In the genomic region with DNA sequence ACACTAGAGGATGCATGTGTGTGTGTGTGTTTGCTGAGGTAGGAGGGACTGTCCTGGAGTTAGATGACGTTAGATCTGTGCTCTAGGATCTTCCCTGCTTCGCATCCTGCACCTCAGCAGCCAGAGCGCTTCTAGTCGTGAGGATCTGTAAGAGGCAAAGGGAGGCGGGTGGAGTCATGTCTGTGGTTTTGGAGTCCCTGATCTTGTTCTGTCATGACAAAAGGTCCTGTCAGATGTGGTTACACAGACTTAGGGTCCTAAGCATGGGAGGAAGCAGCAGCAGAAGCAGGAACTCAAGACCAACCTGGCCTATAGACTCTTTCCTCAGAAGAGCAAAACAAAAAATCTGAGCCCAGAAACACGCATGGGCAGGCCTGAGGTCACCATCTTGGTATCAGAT, we compare ENCODE assay signal across 23 mouse cellular contexts. TPM values are rescaled to one million over a fixed set of nuclear protein-coding genes. Genes with fewer than 3 reads are reported as not detected.
DNase-seq lines count a peak whose midpoint lies in the region; ATAC-seq lines count a peak whose summit lies in the region.
"Had no signal": no experiment of that assay in that cellular context is flagged by ENCODE, and none has a peak within 500 bp of the region (broad histone marks: within the 10 kb centered on the region; RNA-seq: fewer than 3 reads in every experiment).

No protein-coding gene starts in this region.

- no peaks in the 10 kb centered on the region for H3K9me3 ChIP-seq in kidney, embryonic 15.5 days (replicated peaks)
- H3K9me3 ChIP-seq in embryonic facial prominence, embryonic 13.5 days, result no peaks in the 10 kb centered on the region
- H3K9me3 ChIP-seq: forebrain, embryonic 10.5 days; heart, embryonic 12.5 days; liver, embryonic 15.5 days; midbrain, embryonic 10.5 days had no signal

- peak overlapping the region; percentile 93 for H3K4me2 ChIP-seq in kidney, embryonic 15.5 days
- H3K4me2 ChIP-seq in embryonic facial prominence, embryonic 13.5 days, result peak overlapping the region; percentile 86; the same call in 1 of the 2 replicates

- no peak for DNase-seq in kidney, adult 9 months
- DNase-seq in 416B (ENCODE audit: low read depth), result peak; percentile 47
- DNase-seq in CD4-positive, CD25-positive, alpha-beta regulatory T cell, adult 2 months (ENCODE audit: low read depth, low spot score), result peak; percentile 41
- no peak for DNase-seq in urinary bladder, postnatal 14 days (ENCODE audit: low spot score)
- no peak for DNase-seq in lung, adult 18-20 months
- DNase-seq in heart, adult 11 months, result no peak
- DNase-seq: cerebellum, postnatal 25 days; gastrocnemius, postnatal 25 days; heart, postnatal 36 days; lung, postnatal 14 days; right cerebral cortex, adult 18-20 months had no signal

- no peak overlapping the region for H3K27ac ChIP-seq in kidney, embryonic 15.5 days
- 0 out of 2 replicates have a peak overlapping the region, but pooled peaks have one; percentile 72 for H3K27ac ChIP-seq in embryonic facial prominence, embryonic 13.5 days
- H3K27ac ChIP-seq: forebrain, embryonic 10.5 days; liver, embryonic 15.5 days; midbrain, embryonic 10.5 days had no signal

- H3K4me3 ChIP-seq in kidney, embryonic 15.5 days (replicated peaks), result no peak overlapping the region
- H3K4me3 ChIP-seq in embryonic facial prominence, embryonic 13.5 days, result no peak overlapping the region
- H3K4me3 ChIP-seq: heart, embryonic 12.5 days; liver, embryonic 15.5 days had no signal

- H3K27me3 ChIP-seq in kidney, embryonic 15.5 days, result peaks cover 26% of the 10 kb centered on the region
- H3K27me3 ChIP-seq in embryonic facial prominence, embryonic 13.5 days, result peaks cover 31% of the 10 kb centered on the region

- no peaks in the 10 kb centered on the region for H3K36me3 ChIP-seq in kidney, embryonic 15.5 days
- no peaks in the 10 kb centered on the region for H3K36me3 ChIP-seq in embryonic facial prominence, embryonic 13.5 days
- H3K36me3 ChIP-seq: forebrain, embryonic 10.5 days; heart, embryonic 12.5 days; liver, embryonic 15.5 days; midbrain, embryonic 10.5 days had no signal

- WGBS in kidney, embryonic 15.5 days, result 60% methylated on average over 6 of the region's 6 CpGs
- WGBS in embryonic facial prominence, embryonic 13.5 days, result 70% methylated on average over 6 of the region's 6 CpGs

- no peak for ATAC-seq in kidney, embryonic 15.5 days (replicated peaks; ENCODE audit: low FRiP score)
- no peak for ATAC-seq in embryonic facial prominence, embryonic 13.5 days (ENCODE audit: insufficient number of reproducible peaks, insufficient read depth, low FRiP score, low TSS enrichment, low read depth)

- H3K4me1 ChIP-seq in kidney, embryonic 15.5 days, result peaks cover 26% of the 10 kb centered on the region
- H3K4me1 ChIP-seq in embryonic facial prominence, embryonic 13.5 days, result peaks cover 19% of the 10 kb centered on the region

- H3K9ac ChIP-seq in kidney, embryonic 15.5 days, result no peak overlapping the region
- peak overlapping the region; percentile 68 for H3K9ac ChIP-seq in embryonic facial prominence, embryonic 13.5 days
- H3K9ac ChIP-seq: liver, embryonic 15.5 days had no signal

RNA-seq across cellular contexts. Expression of gene Tmem141, which starts 1.4 kb away (rescaled TPM):
- polyA plus RNA-seq in kidney, embryonic 15.5 days (2015; fragmentation: Nextera tagmentation; extraction: Ambion mirVana), result 31.6 and 32.4 TPM in 2 replicates
- polyA plus RNA-seq in embryonic facial prominence, embryonic 13.5 days (2015; fragmentation: Nextera tagmentation; extraction: Ambion mirVana), result 23.5 and 24.8 TPM in 2 replicates

RNA-seq across cellular contexts. Expression of gene Ccdc183, which starts 2.9 kb away (rescaled TPM):
- 0.12 and 0.27 TPM in 2 replicates for polyA plus RNA-seq in kidney, embryonic 15.5 days (2015; fragmentation: Nextera tagmentation; extraction: Ambion mirVana)
- 0.31 and 0.34 TPM in 2 replicates for polyA plus RNA-seq in embryonic facial prominence, embryonic 13.5 days (2015; fragmentation: Nextera tagmentation; extraction: Ambion mirVana)
- polyA plus RNA-seq: spleen, adult 2 months had no signal

RNA-seq across cellular contexts. Expression of gene Fcna, which starts 7.4 kb away (rescaled TPM):
- 3.3 and 4.2 TPM in 2 replicates for polyA plus RNA-seq in kidney, embryonic 15.5 days (2015; fragmentation: Nextera tagmentation; extraction: Ambion mirVana)
- polyA plus RNA-seq in embryonic facial prominence, embryonic 13.5 days (2015; fragmentation: Nextera tagmentation; extraction: Ambion mirVana), result 0.59 and 2.1 TPM in 2 replicates

RNA-seq across cellular contexts. Expression of gene Rabl6, which starts 12.1 kb away (rescaled TPM):
- 72.8 and 74.7 TPM in 2 replicates for polyA plus RNA-seq in kidney, embryonic 15.5 days (2015; fragmentation: Nextera tagmentation; extraction: Ambion mirVana)
- polyA plus RNA-seq in embryonic facial prominence, embryonic 13.5 days (2015; fragmentation: Nextera tagmentation; extraction: Ambion mirVana), result 80.3 and 81.9 TPM in 2 replicates

RNA-seq across cellular contexts. Expression of gene Lcn8, which starts 32.5 kb away (rescaled TPM):
- not detected in 2 replicates for polyA plus RNA-seq in kidney, embryonic 15.5 days (2015; fragmentation: Nextera tagmentation; extraction: Ambion mirVana)
- polyA plus RNA-seq in embryonic facial prominence, embryonic 13.5 days (2015; fragmentation: Nextera tagmentation; extraction: Ambion mirVana), result not detected in 2 replicates
- polyA plus RNA-seq: brain, embryonic 14.5 days; embryonic facial prominence, embryonic 11.5 days; forebrain, embryonic 10.5 days; heart, embryonic 12.5 days; intestine, embryonic 14.5 days; kidney, postnatal 0 days; limb, embryonic 11.5 days; liver, embryonic 15.5 days; midbrain, embryonic 10.5 days; spleen, adult 2 months had no signal

Comparison
In these comparisons a context has a peak if more than half of its experiments do, and no peak if none do; other contexts are left out.
1. DNase-seq: peak in 416B (single experiment) and CD4-positive, CD25-positive, alpha-beta regulatory T cell, adult 2 months (single experiment); none in kidney, adult 9 months (single experiment), urinary bladder, postnatal 14 days (single experiment), lung, adult 18-20 months (0 of 2) and heart, adult 11 months (single experiment).